Mouse (Mus musculus) cerebellum, postnatal 10 days (tissue): ENCODE data around the gene Sncg.

Source experiments
- DNase-seq, 2 experiments: peaks; one replicate each; pipeline ENCODE4 v3.0.0; 2021; ENCODE audit warnings: mixed read lengths in 2 of 2

Gene Sncg

GRCm38 (mm10) chr14:34339446-34339845 is 35.1 kb downstream of the Sncg start:
- peak; percentile 18 to 26 for DNase-seq

- peak in 1 of 2 experiments; percentile 51 for DNase-seq
Measured at GRCm38 (mm10) chr14:34332476-34332875, 42.1 kb downstream of the Sncg start.

- DNase-seq, result peak in 1 of 2 experiments; percentile 51
Measured at GRCm38 (mm10) chr14:34331886-34332285, 42.7 kb downstream of the Sncg start.

- DNase-seq, result peak in 1 of 2 experiments; percentile 28
Measured at GRCm38 (mm10) chr14:34330657-34331158, 43.9 kb downstream of the Sncg start.

GRCm38 (mm10) chr14:34327618-34328017 is 47.0 kb downstream of the Sncg start:
- DNase-seq, result no peak

GRCm38 (mm10) chr14:34326606-34327005 is 48.0 kb downstream of the Sncg start:
- no peak for DNase-seq

GRCm38 (mm10) chr14:34323576-34324085 is 51.0 kb downstream of the Sncg start:
- DNase-seq, result no peak
